Mouse (Mus musculus): Measurements from ENCODE around the gene Tas2r118. TPM values are rescaled to one million over a fixed set of nuclear protein-coding genes. Genes with fewer than 3 reads are reported as not detected.

The Tas2r118 gene
- not detected for total RNA-seq (2021)
- long read RNA-seq, experiment 1: 0 reads
- long read RNA-seq, experiment 2: 0 reads

- no peak for DNase-seq (ENCODE audit: low spot score in 2 of 2)
These were observed at the start of gene Tas2r118 for GRCm38 (mm10) chr6:23969960-23970359. Tas2r118 (minus strand) TSS chr6:23970060.

- DNase-seq (ENCODE audit: low spot score in 2 of 2): no peak
These were observed 48.5 kb upstream of the Tas2r118 start for GRCm38 (mm10) chr6:24018320-24018719.

GRCm38 (mm10) chr6:23993276-23993675 lies 23.4 kb upstream of the Tas2r118 start:
- DNase-seq (ENCODE audit: low spot score in 2 of 2): no peak

GRCm38 (mm10) chr6:23990687-23991387 lies 21.0 kb upstream of the Tas2r118 start:
- no peak for DNase-seq (ENCODE audit: low spot score in 2 of 2)

- DNase-seq (ENCODE audit: low spot score in 2 of 2): no peak
These were observed 16.4 kb upstream of the Tas2r118 start for GRCm38 (mm10) chr6:23986293-23986692.

GRCm38 (mm10) chr6:23966980-23967379 lies 2.9 kb downstream of the Tas2r118 start:
- peak; percentile 7 to 12 for DNase-seq (ENCODE audit: low spot score in 2 of 2)

GRCm38 (mm10) chr6:23965925-23966324 lies 3.9 kb downstream of the Tas2r118 start:
- DNase-seq (ENCODE audit: low spot score in 2 of 2): no peak

GRCm38 (mm10) chr6:23963741-23964140 lies 6.1 kb downstream of the Tas2r118 start:
- DNase-seq (ENCODE audit: low spot score in 2 of 2): no peak

GRCm38 (mm10) chr6:23940776-23941175 lies 29.1 kb downstream of the Tas2r118 start:
- DNase-seq (ENCODE audit: low spot score in 2 of 2): no peak

GRCm38 (mm10) chr6:23938575-23939488 lies 31.0 kb downstream of the Tas2r118 start:
- no peak for DNase-seq (ENCODE audit: low spot score in 2 of 2)

- no peak for DNase-seq (ENCODE audit: low spot score in 2 of 2)
These were observed 33.4 kb downstream of the Tas2r118 start for GRCm38 (mm10) chr6:23936414-23936813.

GRCm38 (mm10) chr6:23923806-23924205 lies 46.1 kb downstream of the Tas2r118 start:
- no peak for DNase-seq (ENCODE audit: low spot score in 2 of 2)

Other genes starting within 250 kb of the Tas2r118 start
- gene Cadps2, start 130.6 kb downstream of the Tas2r118 start, total RNA-seq (2021): 10 to 100 TPM; 79.1 to 85.6 TPM
- under 1 TPM; 0.19 to 0.21 TPM for gene Slc13a1, start 198.0 kb upstream of the Tas2r118 start, total RNA-seq (2021)